Mouse (Mus musculus) urinary bladder, postnatal 25 days (tissue): Measurements from ENCODE around the gene Pkd2l1.
A peak's percentile ranks its signal among the peaks of the same experiment; 100 is the strongest.

ENCODE experiments used
- DNase-seq: peaks from one replicate; pipeline ENCODE4 v3.0.0; 2022; ENCODE audit warnings: low spot score

The Pkd2l1 gene

GRCm38 (mm10) chr19:44192342-44192741 is at the start of gene Pkd2l1:
TSS of gene Pkd2l1 (minus strand) at chr19:44192442.
- no peak for DNase-seq

GRCm38 (mm10) chr19:44238906-44239305 is 46.7 kb upstream of the Pkd2l1 start:
- no peak for DNase-seq

- no peak for DNase-seq
These were observed 45.3 kb upstream of the Pkd2l1 start for GRCm38 (mm10) chr19:44237471-44238006.

GRCm38 (mm10) chr19:44231608-44232151 is 39.4 kb upstream of the Pkd2l1 start:
- no peak for DNase-seq

GRCm38 (mm10) chr19:44230212-44230611 is 38.0 kb upstream of the Pkd2l1 start:
- no peak for DNase-seq

- no peak for DNase-seq
These were observed 37.5 kb upstream of the Pkd2l1 start for GRCm38 (mm10) chr19:44229776-44230175.

- no peak for DNase-seq
These were observed 33.5 kb upstream of the Pkd2l1 start for GRCm38 (mm10) chr19:44225728-44226127.

- no peak for DNase-seq
These were observed 25.8 kb upstream of the Pkd2l1 start for GRCm38 (mm10) chr19:44217958-44218525.

- DNase-seq, result no peak
These were observed 23.0 kb upstream of the Pkd2l1 start for GRCm38 (mm10) chr19:44215255-44215654.

GRCm38 (mm10) chr19:44207079-44207478 is 14.8 kb upstream of the Pkd2l1 start:
- DNase-seq, result no peak

- DNase-seq, result no peak
These were observed 10.8 kb upstream of the Pkd2l1 start, which contains the start of gene Scd3 for GRCm38 (mm10) chr19:44203015-44203564. TSS of gene Scd3 (plus strand) at chr19:44203269.

- no peak for DNase-seq
These were observed 6.7 kb upstream of the Pkd2l1 start for GRCm38 (mm10) chr19:44198964-44199363.

- DNase-seq, result no peak
These were observed 6.3 kb upstream of the Pkd2l1 start for GRCm38 (mm10) chr19:44198494-44198893.

- no peak for DNase-seq
These were observed 5.0 kb upstream of the Pkd2l1 start for GRCm38 (mm10) chr19:44197053-44197852.

GRCm38 (mm10) chr19:44195138-44195537 is 2.9 kb upstream of the Pkd2l1 start:
- DNase-seq, result peak; percentile 55

GRCm38 (mm10) chr19:44193906-44194305 is 1.7 kb upstream of the Pkd2l1 start:
- no peak for DNase-seq

- DNase-seq, result peak; percentile 27
These were observed 3.2 kb downstream of the Pkd2l1 start for GRCm38 (mm10) chr19:44189056-44189455.

GRCm38 (mm10) chr19:44183968-44184367 is 8.3 kb downstream of the Pkd2l1 start:
- no peak for DNase-seq

GRCm38 (mm10) chr19:44180502-44180901 is 11.7 kb downstream of the Pkd2l1 start:
- DNase-seq, result no peak

GRCm38 (mm10) chr19:44176741-44177140 is 15.5 kb downstream of the Pkd2l1 start:
- no peak for DNase-seq

GRCm38 (mm10) chr19:44174835-44175234 is 17.4 kb downstream of the Pkd2l1 start:
- DNase-seq, result no peak

- DNase-seq, result no peak
These were observed 30.7 kb downstream of the Pkd2l1 start for GRCm38 (mm10) chr19:44161515-44161914.

- no peak for DNase-seq
These were observed 32.9 kb downstream of the Pkd2l1 start for GRCm38 (mm10) chr19:44159386-44159785.
